Mouse (Mus musculus): ENCODE results near the gene Selenoo.

Gene Selenoo

GRCm38 (mm10) chr15:89088607-89089247 lies at the start of gene Selenoo:
TSS of gene Selenoo (plus strand) at chr15:89089084.
- DNase-seq (ENCODE audit: low spot score) = peak; percentile 80

GRCm38 (mm10) chr15:89044381-89044780 lies 44.5 kb upstream of the Selenoo start:
- DNase-seq (ENCODE audit: low spot score) = no peak

GRCm38 (mm10) chr15:89046356-89046755 lies 42.5 kb upstream of the Selenoo start:
- no peak for DNase-seq (ENCODE audit: low spot score)

GRCm38 (mm10) chr15:89054666-89055065 lies 34.2 kb upstream of the Selenoo start:
- no peak for DNase-seq (ENCODE audit: low spot score)

- DNase-seq (ENCODE audit: low spot score) = no peak
Measured at GRCm38 (mm10) chr15:89058736-89059135, 30.1 kb upstream of the Selenoo start.

GRCm38 (mm10) chr15:89059161-89059931 lies 29.5 kb upstream of the Selenoo start, which contains the start of gene Panx2:
TSS of gene Panx2 (plus strand) at chr15:89059734.
- no peak for DNase-seq (ENCODE audit: low spot score)

GRCm38 (mm10) chr15:89060032-89060681 lies 28.7 kb upstream of the Selenoo start:
- DNase-seq (ENCODE audit: low spot score) = no peak

- DNase-seq (ENCODE audit: low spot score) = no peak
Measured at GRCm38 (mm10) chr15:89060811-89061460, 27.9 kb upstream of the Selenoo start.

- no peak for DNase-seq (ENCODE audit: low spot score)
Measured at GRCm38 (mm10) chr15:89061761-89062517, 26.9 kb upstream of the Selenoo start.

- DNase-seq (ENCODE audit: low spot score) = no peak
Measured at GRCm38 (mm10) chr15:89062518-89062910, 26.4 kb upstream of the Selenoo start.

- DNase-seq (ENCODE audit: low spot score) = no peak
Measured at GRCm38 (mm10) chr15:89063001-89063400, 25.9 kb upstream of the Selenoo start.

- DNase-seq (ENCODE audit: low spot score) = no peak
Measured at GRCm38 (mm10) chr15:89063536-89063935, 25.3 kb upstream of the Selenoo start.

- no peak for DNase-seq (ENCODE audit: low spot score)
Measured at GRCm38 (mm10) chr15:89064891-89065290, 24.0 kb upstream of the Selenoo start.

GRCm38 (mm10) chr15:89067609-89068008 lies 21.3 kb upstream of the Selenoo start:
- DNase-seq (ENCODE audit: low spot score) = no peak

- DNase-seq (ENCODE audit: low spot score) = no peak
Measured at GRCm38 (mm10) chr15:89068226-89068625, 20.7 kb upstream of the Selenoo start.

GRCm38 (mm10) chr15:89069336-89069840 lies 19.5 kb upstream of the Selenoo start:
- no peak for DNase-seq (ENCODE audit: low spot score)

GRCm38 (mm10) chr15:89070606-89071005 lies 18.3 kb upstream of the Selenoo start:
- DNase-seq (ENCODE audit: low spot score) = no peak

- DNase-seq (ENCODE audit: low spot score) = no peak
Measured at GRCm38 (mm10) chr15:89073993-89074603, 14.8 kb upstream of the Selenoo start.

- DNase-seq (ENCODE audit: low spot score) = no peak
Measured at GRCm38 (mm10) chr15:89074613-89075477, 14.0 kb upstream of the Selenoo start, which contains the start of gene Trabd. TSS of gene Trabd (plus strand) at chr15:89075124.

All from c-Kit-positive CD71-positive TER-119-positive erythroid progenitor cells, embryonic 14.5 days (primary cell).